In the genomic region with DNA sequence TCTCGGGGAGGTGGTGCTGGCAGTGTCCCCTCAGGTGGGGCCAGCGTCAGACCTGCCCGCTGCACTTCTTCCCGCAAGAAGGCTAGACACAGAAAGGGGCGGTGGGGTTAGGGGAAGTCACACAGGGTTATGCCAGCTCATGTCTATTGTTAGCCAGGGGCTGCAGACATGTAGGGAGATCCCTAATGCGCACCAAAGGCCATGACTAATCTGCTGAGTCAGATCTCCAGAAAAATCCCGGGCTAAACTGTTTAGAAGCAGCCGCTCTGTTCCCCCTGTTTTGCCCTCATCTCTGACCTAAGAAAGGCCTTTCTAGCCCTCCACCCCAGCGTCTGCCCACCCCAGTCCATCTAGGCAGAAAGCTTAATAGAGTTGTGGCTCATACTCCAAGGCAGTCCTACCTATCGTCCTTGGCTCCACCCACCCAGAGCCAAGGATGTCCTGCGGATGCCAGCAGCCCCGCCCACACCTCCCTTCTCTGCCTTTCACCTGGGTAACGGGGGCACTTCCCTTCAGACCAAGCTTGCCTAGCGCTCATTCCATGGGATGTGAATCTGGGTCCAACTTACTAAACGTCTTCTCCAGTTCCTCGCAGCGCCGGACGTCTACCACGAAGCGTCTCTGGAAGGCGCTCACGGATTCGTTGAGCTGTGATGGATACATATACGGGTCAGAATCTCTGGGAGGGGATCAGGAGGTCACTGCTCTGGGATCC, we compare ENCODE assay signal across 11 mouse cellular contexts. TPM values are rescaled to one million over a fixed set of nuclear protein-coding genes. Genes with fewer than 3 reads are reported as not detected.
DNase-seq lines count a peak whose midpoint lies in the region; ATAC-seq and TF ChIP-seq lines count a peak whose summit lies in the region.
"Had no signal": no experiment of that assay in that cellular context is flagged by ENCODE, and none has a peak within 500 bp of the region (broad histone marks: within the 10 kb centered on the region; RNA-seq: fewer than 3 reads in every experiment).

No protein-coding gene starts in this region.

- H3K4me3 ChIP-seq in gastrocnemius, adult 2 months: no peak overlapping the region
- no peak overlapping the region for H3K4me3 ChIP-seq in kidney, embryonic 15.5 days (replicated peaks)
- H3K4me3 ChIP-seq in embryonic facial prominence, embryonic 10.5 days: peak overlapping the region; percentile 4; the same call in 1 of the 2 replicates
- H3K4me3 ChIP-seq: limb, embryonic 13.5 days had no signal

- no peak for TF ChIP-seq CTCF in gastrocnemius, adult 2 months (IDR thresholded peaks at IDR 0.05)

- peak overlapping the region; percentile 81; the same call in 1 of the 2 replicates for H3K27ac ChIP-seq in gastrocnemius, adult 2 months
- 0 out of 2 replicates have a peak overlapping the region, but pooled peaks have one; percentile 37 for H3K27ac ChIP-seq in kidney, embryonic 15.5 days
- peak overlapping the region; percentile 11; the same call in 1 of the 2 replicates for H3K27ac ChIP-seq in embryonic facial prominence, embryonic 10.5 days (replicated peaks)

- intact Hi-C loops in gastrocnemius, adult 2 months (cut with DNase I): no loop called here

- DNase-seq in gastrocnemius, adult 2 months: peak; percentile 14
- DNase-seq in gastrocnemius, postnatal 25 days: no peak
- DNase-seq in kidney, postnatal 14 days: no peak
- peak; percentile 71 for DNase-seq in 3T3-L1 (ENCODE audit: low read depth, low spot score)
- DNase-seq in embryonic facial prominence, embryonic 10.5 days (ENCODE audit: low spot score): no peak
- no peak for DNase-seq in frontal cortex, adult 2 months (ENCODE audit: extremely low spot score in 1 of 2, low spot score in 1 of 2)
- DNase-seq: adrenal gland, adult 2 months; lung, postnatal 36 days had no signal

- H3K36me3 ChIP-seq in kidney, embryonic 15.5 days: peaks cover 55% of the 10 kb centered on the region
- peaks cover 54% of the 10 kb centered on the region for H3K36me3 ChIP-seq in embryonic facial prominence, embryonic 10.5 days (replicated peaks)

- no peak for ATAC-seq in kidney, embryonic 15.5 days (replicated peaks; ENCODE audit: low FRiP score)
- ATAC-seq in megakaryocyte-erythroid progenitor cell, adult 5-6 weeks (replicated peaks; ENCODE audit: low FRiP score, low TSS enrichment, poor library complexity, severe bottlenecking): no peak

- H3K27me3 ChIP-seq in kidney, embryonic 15.5 days: no peaks in the 10 kb centered on the region
- no peaks in the 10 kb centered on the region for H3K27me3 ChIP-seq in embryonic facial prominence, embryonic 10.5 days (replicated peaks; ENCODE audit: low read depth, poor library complexity, severe bottlenecking)
- H3K27me3 ChIP-seq: limb, embryonic 13.5 days had no signal

- H3K4me1 ChIP-seq in kidney, embryonic 15.5 days: peaks cover 60% of the 10 kb centered on the region
- peaks cover 56% of the 10 kb centered on the region for H3K4me1 ChIP-seq in embryonic facial prominence, embryonic 10.5 days

- WGBS in kidney, embryonic 15.5 days: 72% methylated on average over 25 of the region's 25 CpGs
- 65% methylated on average over 25 of the region's 25 CpGs for WGBS in embryonic facial prominence, embryonic 10.5 days

- H3K9me3 ChIP-seq in kidney, embryonic 15.5 days (replicated peaks): no peaks in the 10 kb centered on the region
- H3K9me3 ChIP-seq in embryonic facial prominence, embryonic 10.5 days: no peaks in the 10 kb centered on the region
- H3K9me3 ChIP-seq: limb, embryonic 13.5 days had no signal

- H3K9ac ChIP-seq in kidney, embryonic 15.5 days: no peak overlapping the region
- H3K9ac ChIP-seq: limb, embryonic 13.5 days had no signal

- peak overlapping the region; percentile 87 for H3K4me2 ChIP-seq in kidney, embryonic 15.5 days

RNA-seq across cellular contexts. Expression of a gene that starts 3.1 kb away (rescaled TPM):
- total RNA-seq in gastrocnemius, adult 2 months (2021): 1 to 10 TPM; 5.1 to 5.8 TPM
- 1 to 10 TPM; 5.2 to 7.0 TPM for total RNA-seq in gastrocnemius, postnatal 25 days (2021)
- 43.9 and 54.6 TPM in 2 replicates for polyA plus RNA-seq in kidney, embryonic 15.5 days (2015; fragmentation: Nextera tagmentation; extraction: Ambion mirVana)
- polyA plus RNA-seq in embryonic facial prominence, embryonic 10.5 days (2016; fragmentation: Nextera tagmentation; extraction: Ambion mirVana): 28.0 and 28.8 TPM in 2 replicates
- 27.6 and 37.7 TPM in 2 replicates for total RNA-seq in megakaryocyte-erythroid progenitor cell, adult 5-6 weeks (2014; fragmentation: Nextera tagmentation)
- 6.7 and 44.0 TPM in 2 replicates for total RNA-seq in megakaryocyte-erythroid progenitor cell, adult 5-6 weeks (2017)
- 45.5 and 48.1 TPM in 2 replicates for polyA plus RNA-seq in frontal cortex, adult 2 months (2012; rRNA removed)

RNA-seq across cellular contexts. Expression of a gene that starts 8.8 kb away (rescaled TPM):
- total RNA-seq in gastrocnemius, adult 2 months (2021): 100 to 1,000 TPM; 211 to 334 TPM
- total RNA-seq in gastrocnemius, postnatal 25 days (2021): 100 to 1,000 TPM; 260 to 277 TPM
- 344 and 353 TPM in 2 replicates for polyA plus RNA-seq in kidney, embryonic 15.5 days (2015; fragmentation: Nextera tagmentation; extraction: Ambion mirVana)
- 250 and 258 TPM in 2 replicates for polyA plus RNA-seq in embryonic facial prominence, embryonic 10.5 days (2016; fragmentation: Nextera tagmentation; extraction: Ambion mirVana)
- 175 and 218 TPM in 2 replicates for total RNA-seq in megakaryocyte-erythroid progenitor cell, adult 5-6 weeks (2014; fragmentation: Nextera tagmentation)
- 54.3 and 59.0 TPM in 2 replicates for total RNA-seq in megakaryocyte-erythroid progenitor cell, adult 5-6 weeks (2017)
- 283 and 291 TPM in 2 replicates for polyA plus RNA-seq in frontal cortex, adult 2 months (2012; rRNA removed)

RNA-seq across cellular contexts. Expression of a gene that starts 25.8 kb away (rescaled TPM):
- total RNA-seq in gastrocnemius, adult 2 months (2021): under 1 TPM; 0.77 to 0.98 TPM
- 1 to 10 TPM; 1.4 to 1.7 TPM for total RNA-seq in gastrocnemius, postnatal 25 days (2021)
- polyA plus RNA-seq in kidney, embryonic 15.5 days (2015; fragmentation: Nextera tagmentation; extraction: Ambion mirVana): 2.9 and 4.1 TPM in 2 replicates
- 0.48 and 0.81 TPM in 2 replicates for polyA plus RNA-seq in embryonic facial prominence, embryonic 10.5 days (2016; fragmentation: Nextera tagmentation; extraction: Ambion mirVana)
- 3.9 TPM in 1 of 2 replicates, not detected in the other for total RNA-seq in megakaryocyte-erythroid progenitor cell, adult 5-6 weeks (2014; fragmentation: Nextera tagmentation)
- not detected in 2 replicates for total RNA-seq in megakaryocyte-erythroid progenitor cell, adult 5-6 weeks (2017)
- polyA plus RNA-seq in frontal cortex, adult 2 months (2012; rRNA removed): 7.9 and 8.5 TPM in 2 replicates

RNA-seq across cellular contexts. Expression of a gene that starts 31.2 kb away (rescaled TPM):
- 1 to 10 TPM; 3.6 to 6.4 TPM for total RNA-seq in gastrocnemius, adult 2 months (2021)
- total RNA-seq in gastrocnemius, postnatal 25 days (2021): 10 to 100 TPM in 1 of 2 experiments, 1 to 10 TPM in 1; 8.4 to 10.2 TPM
- polyA plus RNA-seq in kidney, embryonic 15.5 days (2015; fragmentation: Nextera tagmentation; extraction: Ambion mirVana): 18.3 and 21.2 TPM in 2 replicates
- 7.3 and 8.4 TPM in 2 replicates for polyA plus RNA-seq in embryonic facial prominence, embryonic 10.5 days (2016; fragmentation: Nextera tagmentation; extraction: Ambion mirVana)
- total RNA-seq in megakaryocyte-erythroid progenitor cell, adult 5-6 weeks (2014; fragmentation: Nextera tagmentation): 9.1 and 10.4 TPM in 2 replicates
- 3.9 and 16.4 TPM in 2 replicates for total RNA-seq in megakaryocyte-erythroid progenitor cell, adult 5-6 weeks (2017)
- 31.5 and 34.7 TPM in 2 replicates for polyA plus RNA-seq in frontal cortex, adult 2 months (2012; rRNA removed)

RNA-seq across cellular contexts. Expression of a gene that starts 52.2 kb away (rescaled TPM):
- total RNA-seq in gastrocnemius, adult 2 months (2021): 1 to 10 TPM; 1.8 to 5.4 TPM
- 1 to 10 TPM; 1.8 to 2.3 TPM for total RNA-seq in gastrocnemius, postnatal 25 days (2021)
- 58.8 and 63.1 TPM in 2 replicates for polyA plus RNA-seq in kidney, embryonic 15.5 days (2015; fragmentation: Nextera tagmentation; extraction: Ambion mirVana)
- polyA plus RNA-seq in embryonic facial prominence, embryonic 10.5 days (2016; fragmentation: Nextera tagmentation; extraction: Ambion mirVana): 50.0 and 51.8 TPM in 2 replicates
- 23.0 and 23.5 TPM in 2 replicates for total RNA-seq in megakaryocyte-erythroid progenitor cell, adult 5-6 weeks (2014; fragmentation: Nextera tagmentation)
- total RNA-seq in megakaryocyte-erythroid progenitor cell, adult 5-6 weeks (2017): 22.5 and 26.0 TPM in 2 replicates
- polyA plus RNA-seq in frontal cortex, adult 2 months (2012; rRNA removed): 121 and 123 TPM in 2 replicates

Comparison
In these comparisons a context has a peak if more than half of its experiments do, and no peak if none do; other contexts are left out.
1. DNase-seq: peak in gastrocnemius, adult 2 months (single experiment) and 3T3-L1 (single experiment); none in gastrocnemius, postnatal 25 days (single experiment), kidney, postnatal 14 days (single experiment), embryonic facial prominence, embryonic 10.5 days (single experiment) and frontal cortex, adult 2 months (0 of 2).
2. H3K27ac ChIP-seq: peak in every context shown above with its lines; median percentile 81 in gastrocnemius, adult 2 months; 37 in kidney, embryonic 15.5 days; 11 in embryonic facial prominence, embryonic 10.5 days.